Mouse (Mus musculus) olfactory bulb, adult 2 months (tissue): ENCODE results near the gene Racgap1.

ENCODE experiments used
- CTCF ChIP-seq: fragments of 200-500 bp; IDR thresholded peaks from 2 replicates; pipeline ENCODE4 v1.5.1; 2012; ENCODE audit warnings: low read depth, mild to moderate bottlenecking, low read length, moderate library complexity; ENCODE audit not compliant: insufficient read depth
- POLR2A ChIP-seq: fragments of 200-500 bp; IDR thresholded peaks from 2 replicates; pipeline ENCODE4 v1.6.1; 2012; ENCODE audit warnings: mild to moderate bottlenecking, low read depth, low read length, moderate library complexity; ENCODE audit not compliant: insufficient read depth

GRCm38 (mm10) chr15:99667544-99667943 lies 16.1 kb upstream of the Racgap1 start:
- TF ChIP-seq CTCF (no peak), POLR2A (no peak)
